Mouse (Mus musculus): ENCODE results near the gene Gpr50. TPM values are rescaled to one million over a fixed set of nuclear protein-coding genes. Genes with fewer than 3 reads are reported as not detected.

Gene Gpr50
- 0.07 and 0.22 TPM in 2 replicates for polyA plus RNA-seq (2015; fragmentation: Nextera tagmentation; extraction: Ambion mirVana)

DNA sequence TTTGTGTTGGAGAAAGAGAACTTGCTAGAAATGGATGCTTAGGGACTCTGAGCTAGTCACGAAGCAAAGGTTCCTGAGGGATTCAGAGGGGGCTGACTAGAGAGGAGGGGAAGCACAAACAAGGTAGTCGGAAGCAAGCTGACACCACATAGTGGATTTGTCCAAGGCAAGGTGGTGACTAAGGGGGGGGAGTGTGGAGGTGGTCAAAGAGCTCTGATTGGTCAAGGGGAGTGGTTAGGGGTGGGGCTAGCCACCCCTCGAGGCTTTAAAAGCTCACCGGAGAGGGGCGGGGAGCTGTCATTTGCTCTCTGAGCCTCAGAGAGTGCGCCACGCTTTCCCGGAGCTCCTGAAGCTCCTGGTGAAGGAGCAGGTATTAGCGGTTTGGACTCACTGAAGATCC, at the start of gene Gpr50:
Gene Gpr50 (plus strand): TSS at position 294 of the 400 bp plus-strand sequence.
- no peak within 1 kb of the TSS for H3K9ac ChIP-seq (replicated peaks; ENCODE audit: low read length)
- H3K4me2 ChIP-seq (replicated peaks; ENCODE audit: low read depth, low read length), result peak within 1 kb of the TSS; percentile 70
- ATAC-seq (ENCODE audit: low FRiP score, low TSS enrichment), result 0 out of 2 replicates have a peak, but pooled peaks have one; percentile 31
- no peaks in the 10 kb centered on the region for H3K4me1 ChIP-seq (ENCODE audit: insufficient read depth, low read length)
- peak within 1 kb of the TSS; percentile 48 for H3K4me3 ChIP-seq (ENCODE audit: low read length)
- peaks cover 92% of the 10 kb centered on the region for H3K27me3 ChIP-seq (ENCODE audit: insufficient read depth, low read length)
- H3K9me3 ChIP-seq (ENCODE audit: low read length), result peaks cover 14% of the 10 kb centered on the region
- 41% methylated on average over 9 of the region's 9 CpGs for WGBS
- H3K27ac ChIP-seq (ENCODE audit: low read length), result no peak within 1 kb of the TSS
- H3K36me3 ChIP-seq (ENCODE audit: insufficient read depth, low read length), result no peaks in the 10 kb centered on the region

DNA sequence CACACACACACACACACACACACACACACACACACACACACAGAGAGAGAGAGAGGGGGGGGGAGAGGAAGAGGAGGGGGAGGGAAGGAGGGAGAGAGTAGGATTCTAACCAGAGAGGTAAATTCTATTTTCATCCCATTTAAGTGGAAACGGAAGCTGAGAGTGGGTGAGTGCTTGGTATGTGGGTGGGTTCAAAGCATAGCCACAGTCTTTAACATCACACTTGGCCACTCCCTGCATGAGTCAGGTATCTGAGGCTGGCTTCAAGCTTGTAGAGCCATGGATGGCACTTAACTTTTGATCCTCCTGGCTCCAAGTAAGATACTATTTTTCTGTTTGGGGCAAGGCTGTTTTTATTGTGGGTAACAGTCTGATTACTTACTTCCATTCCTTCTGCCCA, 41.2 kb upstream of the Gpr50 start:
- Histone ChIP-seq H3K36me3 (ENCODE audit: insufficient read depth, low read length) (no peaks in the 10 kb centered on the region), H3K27ac (ENCODE audit: low read length) (no peak overlapping the region), H3K4me2 (replicated peaks; ENCODE audit: low read depth, low read length) (no peak overlapping the region), H3K9ac (replicated peaks; ENCODE audit: low read length) (no peak overlapping the region), H3K4me3 (ENCODE audit: low read length) (no peak overlapping the region), H3K27me3 (ENCODE audit: insufficient read depth, low read length) (no peaks in the 10 kb centered on the region; the same call in 1 of the 2 replicates), H3K9me3 (ENCODE audit: low read length) (no peaks in the 10 kb centered on the region), H3K4me1 (ENCODE audit: insufficient read depth, low read length) (no peaks in the 10 kb centered on the region)
- 62% methylated on average over 1 of the region's 1 CpGs for WGBS
- ATAC-seq (ENCODE audit: low FRiP score, low TSS enrichment), result no peak

DNA sequence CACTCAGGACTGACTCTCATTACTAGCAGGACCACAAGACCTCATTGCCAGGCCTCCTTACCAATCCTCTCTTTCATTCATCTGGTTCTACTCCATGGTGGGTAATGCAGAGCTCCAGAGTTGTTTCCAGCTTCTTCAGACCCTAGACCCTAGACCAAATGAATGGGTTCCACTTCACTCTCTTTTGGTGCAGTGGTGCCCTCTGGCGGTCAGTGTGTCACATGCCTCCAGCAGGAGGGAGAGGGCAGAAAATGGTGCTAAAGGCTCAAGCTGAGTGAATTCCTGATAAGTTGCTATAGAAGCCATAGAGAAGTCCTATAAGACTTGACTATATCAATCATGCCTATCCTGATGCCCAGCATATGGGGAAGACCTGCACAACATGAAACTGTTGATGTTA, 39.6 kb upstream of the Gpr50 start:
- no peak for ATAC-seq (ENCODE audit: low FRiP score, low TSS enrichment)
- Histone ChIP-seq H3K4me2 (replicated peaks; ENCODE audit: low read depth, low read length) (no peak overlapping the region), H3K9ac (replicated peaks; ENCODE audit: low read length) (no peak overlapping the region), H3K27ac (ENCODE audit: low read length) (no peak overlapping the region), H3K36me3 (ENCODE audit: insufficient read depth, low read length) (no peaks in the 10 kb centered on the region), H3K4me1 (ENCODE audit: insufficient read depth, low read length) (no peaks in the 10 kb centered on the region), H3K9me3 (ENCODE audit: low read length) (no peaks in the 10 kb centered on the region), H3K27me3 (ENCODE audit: insufficient read depth, low read length) (no peaks in the 10 kb centered on the region; the same call in 1 of the 2 replicates), H3K4me3 (ENCODE audit: low read length) (no peak overlapping the region)
- WGBS, result 20% methylated on average over 1 of the region's 1 CpGs

DNA sequence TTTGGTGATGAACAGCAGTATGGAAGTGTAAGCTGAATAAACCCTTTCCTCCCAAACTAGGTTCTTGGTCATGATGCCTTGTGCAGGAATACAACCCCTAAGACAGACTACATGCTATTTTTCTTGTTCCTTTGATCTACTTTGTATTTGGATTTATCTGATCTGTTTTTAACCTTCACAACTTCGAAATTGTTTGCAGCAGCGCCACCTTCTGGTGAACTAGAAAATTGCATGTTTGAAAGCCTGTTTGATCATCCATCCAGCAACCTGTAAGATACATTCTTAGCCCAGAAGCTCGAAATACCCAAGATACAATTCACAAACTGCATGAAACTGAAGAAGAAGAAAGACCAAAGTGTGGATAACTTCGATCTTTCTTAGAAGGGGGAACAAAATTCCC, 35.2 kb upstream of the Gpr50 start:
- H3K9me3 ChIP-seq (ENCODE audit: low read length), result no peaks in the 10 kb centered on the region
- ATAC-seq (ENCODE audit: low FRiP score, low TSS enrichment), result no peak
- no peaks in the 10 kb centered on the region for H3K4me1 ChIP-seq (ENCODE audit: insufficient read depth, low read length)
- no peak overlapping the region for H3K27ac ChIP-seq (ENCODE audit: low read length)
- WGBS, result 15% methylated on average over 4 of the region's 4 CpGs
- no peak overlapping the region for H3K9ac ChIP-seq (replicated peaks; ENCODE audit: low read length)
- H3K4me3 ChIP-seq (ENCODE audit: low read length), result no peak overlapping the region
- no peak overlapping the region for H3K4me2 ChIP-seq (replicated peaks; ENCODE audit: low read depth, low read length)
- H3K36me3 ChIP-seq (ENCODE audit: insufficient read depth, low read length), result no peaks in the 10 kb centered on the region
- peaks cover 4% of the 10 kb centered on the region; the same call in 1 of the 2 replicates for H3K27me3 ChIP-seq (ENCODE audit: insufficient read depth, low read length)

DNA sequence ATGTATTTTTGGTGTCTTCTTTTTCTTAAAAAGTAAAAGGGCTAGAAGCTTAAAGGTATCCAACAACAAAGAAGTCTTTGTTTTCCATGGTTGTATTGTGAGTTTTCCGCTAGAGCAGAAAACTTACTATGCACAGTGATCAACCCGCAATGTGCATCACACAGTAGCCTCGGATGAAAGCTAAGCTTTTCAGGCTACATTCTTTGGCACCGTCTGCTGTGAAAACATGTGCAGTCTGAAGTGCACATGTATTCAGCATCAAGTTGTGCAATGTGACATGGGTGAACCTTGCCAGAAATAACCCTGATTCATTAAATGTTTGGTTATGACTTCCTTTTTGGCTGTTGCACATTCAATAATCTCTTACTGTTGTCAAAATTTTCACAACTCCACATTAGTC, 32.8 kb upstream of the Gpr50 start:
- H3K9ac ChIP-seq (replicated peaks; ENCODE audit: low read length), result no peak overlapping the region
- H3K9me3 ChIP-seq (ENCODE audit: low read length), result no peaks in the 10 kb centered on the region
- H3K36me3 ChIP-seq (ENCODE audit: insufficient read depth, low read length), result no peaks in the 10 kb centered on the region
- no peak overlapping the region for H3K4me2 ChIP-seq (replicated peaks; ENCODE audit: low read depth, low read length)
- H3K4me1 ChIP-seq (ENCODE audit: insufficient read depth, low read length), result no peaks in the 10 kb centered on the region
- ATAC-seq (ENCODE audit: low FRiP score, low TSS enrichment), result no peak
- H3K4me3 ChIP-seq (ENCODE audit: low read length), result no peak overlapping the region
- H3K27ac ChIP-seq (ENCODE audit: low read length), result no peak overlapping the region
- WGBS, result 74% methylated on average over 4 of the region's 4 CpGs
- H3K27me3 ChIP-seq (ENCODE audit: insufficient read depth, low read length), result peaks cover 4% of the 10 kb centered on the region; the same call in 1 of the 2 replicates

DNA sequence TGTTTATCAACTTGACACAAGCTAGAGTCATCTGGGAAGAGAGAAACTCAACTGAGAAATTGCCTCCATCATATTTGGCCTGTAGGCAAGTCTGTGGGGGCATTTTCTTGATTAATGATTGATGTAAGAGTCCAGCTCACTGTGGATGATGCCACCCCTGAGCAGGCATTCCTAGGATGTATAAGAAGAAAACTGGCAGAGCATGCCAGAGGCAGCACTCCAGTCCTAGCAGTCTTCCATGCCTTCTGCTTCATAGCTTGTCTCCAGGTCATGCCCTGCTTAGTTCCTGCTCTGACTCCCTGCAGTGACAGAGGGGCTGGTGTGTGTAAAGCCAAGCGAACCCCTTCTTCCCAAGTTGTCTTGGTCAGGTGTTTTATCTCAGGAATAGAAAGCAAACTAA, 32.3 kb upstream of the Gpr50 start:
- Histone ChIP-seq H3K4me2 (replicated peaks; ENCODE audit: low read depth, low read length) (no peak overlapping the region), H3K36me3 (ENCODE audit: insufficient read depth, low read length) (no peaks in the 10 kb centered on the region), H3K27me3 (ENCODE audit: insufficient read depth, low read length) (peaks cover 4% of the 10 kb centered on the region; the same call in 1 of the 2 replicates), H3K9me3 (ENCODE audit: low read length) (no peaks in the 10 kb centered on the region), H3K4me3 (ENCODE audit: low read length) (no peak overlapping the region), H3K9ac (replicated peaks; ENCODE audit: low read length) (no peak overlapping the region), H3K27ac (ENCODE audit: low read length) (no peak overlapping the region), H3K4me1 (ENCODE audit: insufficient read depth, low read length) (no peaks in the 10 kb centered on the region)
- WGBS, result 67% methylated on average over 1 of the region's 1 CpGs
- no peak; the same call in 1 of the 2 replicates for ATAC-seq (ENCODE audit: low FRiP score, low TSS enrichment)

DNA sequence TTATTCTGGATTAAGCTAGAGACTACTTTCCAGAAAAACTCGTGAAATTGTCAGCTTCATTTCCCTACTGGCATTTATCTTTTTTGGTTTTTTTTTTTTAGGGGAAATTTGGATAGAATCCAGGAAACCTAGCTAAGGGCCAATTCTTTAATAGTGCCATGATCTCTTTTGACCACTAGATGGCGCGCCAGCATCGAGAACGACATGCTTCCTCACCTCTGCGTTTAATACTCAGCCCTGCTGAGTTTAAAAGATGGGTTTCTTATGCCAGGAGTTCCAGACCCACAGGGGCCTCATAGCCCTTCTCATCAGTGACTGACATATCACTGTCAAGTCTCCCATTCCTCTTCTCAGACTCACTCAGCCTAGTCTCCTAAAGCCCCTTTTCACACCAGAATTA, 15.5 kb upstream of the Gpr50 start:
- H3K36me3 ChIP-seq (ENCODE audit: insufficient read depth, low read length), result no peaks in the 10 kb centered on the region
- H3K9ac ChIP-seq (replicated peaks; ENCODE audit: low read length), result no peak overlapping the region
- no peaks in the 10 kb centered on the region for H3K4me1 ChIP-seq (ENCODE audit: insufficient read depth, low read length)
- no peak for ATAC-seq (ENCODE audit: low FRiP score, low TSS enrichment)
- H3K27me3 ChIP-seq (ENCODE audit: insufficient read depth, low read length), result peaks cover 4% of the 10 kb centered on the region
- H3K4me3 ChIP-seq (ENCODE audit: low read length), result no peak overlapping the region
- no peaks in the 10 kb centered on the region for H3K9me3 ChIP-seq (ENCODE audit: low read length)
- no peak overlapping the region for H3K27ac ChIP-seq (ENCODE audit: low read length)
- no peak overlapping the region for H3K4me2 ChIP-seq (replicated peaks; ENCODE audit: low read depth, low read length)
- 2% methylated on average over 6 of the region's 6 CpGs for WGBS

DNA sequence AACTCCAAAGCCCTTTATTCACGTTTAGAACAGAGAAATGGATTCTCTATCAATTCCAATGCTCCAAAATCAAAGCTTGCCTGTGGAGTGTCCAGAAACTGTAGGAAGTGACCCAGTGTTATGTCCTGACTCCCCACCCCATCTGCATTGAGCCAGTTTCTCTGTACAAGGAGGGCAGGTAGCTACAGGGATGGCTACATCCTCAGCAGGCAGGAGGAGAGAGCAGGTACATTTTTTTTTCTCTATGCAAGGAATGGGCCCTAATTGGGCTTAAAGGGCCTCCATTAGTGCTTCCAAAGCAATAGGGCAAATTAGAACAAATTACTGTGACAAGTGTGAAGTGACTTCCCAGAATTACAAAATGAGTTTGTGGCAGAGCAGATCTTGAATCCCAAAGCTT, 15.0 kb upstream of the Gpr50 start:
- no peak overlapping the region for H3K4me2 ChIP-seq (replicated peaks; ENCODE audit: low read depth, low read length)
- H3K27me3 ChIP-seq (ENCODE audit: insufficient read depth, low read length), result peaks cover 4% of the 10 kb centered on the region
- H3K4me1 ChIP-seq (ENCODE audit: insufficient read depth, low read length), result no peaks in the 10 kb centered on the region
- ATAC-seq (ENCODE audit: low FRiP score, low TSS enrichment), result no peak
- no peaks in the 10 kb centered on the region for H3K9me3 ChIP-seq (ENCODE audit: low read length)
- no peak overlapping the region for H3K27ac ChIP-seq (ENCODE audit: low read length)
- no peak overlapping the region for H3K9ac ChIP-seq (replicated peaks; ENCODE audit: low read length)
- WGBS, result 10% methylated on average over 1 of the region's 1 CpGs
- H3K36me3 ChIP-seq (ENCODE audit: insufficient read depth, low read length), result no peaks in the 10 kb centered on the region
- no peak overlapping the region for H3K4me3 ChIP-seq (ENCODE audit: low read length)

DNA sequence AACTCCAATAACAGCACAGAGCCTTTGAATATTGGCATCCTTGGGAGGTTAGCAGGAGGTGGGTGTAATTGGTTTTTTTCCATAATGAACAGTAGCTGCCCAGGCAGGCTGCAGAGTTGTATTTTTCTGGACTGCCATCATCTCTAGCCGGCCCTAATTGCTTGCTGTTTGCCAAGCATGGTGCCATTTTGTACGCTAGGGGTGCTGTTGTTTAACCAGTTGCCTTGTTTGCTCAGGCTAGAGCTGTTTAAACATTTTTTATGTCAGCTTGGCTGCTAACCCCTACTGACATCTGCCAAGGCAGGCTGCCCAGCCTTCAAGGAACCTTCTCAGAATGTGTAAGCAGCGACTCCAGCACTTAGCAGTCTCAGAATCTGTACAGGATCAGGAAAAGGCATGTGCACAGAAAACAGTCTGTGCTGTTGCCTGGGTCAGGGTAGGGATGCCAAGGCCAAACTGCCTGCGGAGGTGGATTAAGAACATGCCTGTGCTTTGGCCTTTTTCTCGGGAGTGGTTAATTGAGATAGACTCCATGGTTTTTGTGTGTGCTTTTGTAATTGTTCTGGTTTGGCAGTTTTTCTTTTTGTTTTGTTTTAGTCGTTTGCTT, 14.5 kb upstream of the Gpr50 start:
- H3K27me3 ChIP-seq (ENCODE audit: insufficient read depth, low read length), result peaks cover 4% of the 10 kb centered on the region
- H3K4me1 ChIP-seq (ENCODE audit: insufficient read depth, low read length), result no peaks in the 10 kb centered on the region
- no peak overlapping the region for H3K4me3 ChIP-seq (ENCODE audit: low read length)
- H3K9ac ChIP-seq (replicated peaks; ENCODE audit: low read length), result no peak overlapping the region
- no peak overlapping the region for H3K4me2 ChIP-seq (replicated peaks; ENCODE audit: low read depth, low read length)
- H3K9me3 ChIP-seq (ENCODE audit: low read length), result no peaks in the 10 kb centered on the region
- no peaks in the 10 kb centered on the region for H3K36me3 ChIP-seq (ENCODE audit: insufficient read depth, low read length)
- WGBS, result 47% methylated on average over 6 of the region's 6 CpGs
- H3K27ac ChIP-seq (ENCODE audit: low read length), result no peak overlapping the region
- ATAC-seq (ENCODE audit: low FRiP score, low TSS enrichment), result no peak

DNA sequence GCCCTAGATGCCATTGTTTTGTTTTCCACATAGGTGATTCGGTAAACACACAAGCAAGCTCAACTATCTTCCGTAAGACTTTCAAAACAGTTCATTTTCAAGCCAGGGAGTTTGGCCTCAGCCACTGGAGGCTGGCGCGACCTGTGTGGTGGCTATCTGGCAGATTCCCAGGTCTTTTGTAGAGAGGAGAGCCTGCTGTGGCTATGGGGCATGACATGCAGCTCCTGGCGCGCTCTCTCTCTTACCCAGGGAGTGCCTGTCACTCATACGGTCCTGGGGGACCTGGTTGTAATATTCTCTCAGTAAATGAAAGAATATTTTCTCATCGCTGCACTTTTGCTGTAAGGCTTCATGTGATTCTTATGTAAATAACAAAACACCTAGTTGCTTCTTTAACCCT, 13.5 kb upstream of the Gpr50 start:
- Histone ChIP-seq H3K27ac (ENCODE audit: low read length) (no peak overlapping the region), H3K9me3 (ENCODE audit: low read length) (no peaks in the 10 kb centered on the region), H3K4me1 (ENCODE audit: insufficient read depth, low read length) (no peaks in the 10 kb centered on the region), H3K4me2 (replicated peaks; ENCODE audit: low read depth, low read length) (no peak overlapping the region), H3K27me3 (ENCODE audit: insufficient read depth, low read length) (peaks cover 4% of the 10 kb centered on the region), H3K36me3 (ENCODE audit: insufficient read depth, low read length) (no peaks in the 10 kb centered on the region), H3K4me3 (ENCODE audit: low read length) (no peak overlapping the region), H3K9ac (replicated peaks; ENCODE audit: low read length) (no peak overlapping the region)
- WGBS, result 54% methylated on average over 8 of the region's 8 CpGs
- no peak for ATAC-seq (ENCODE audit: low FRiP score, low TSS enrichment)
